Mouse (Mus musculus) midbrain, embryonic 12.5 days (tissue): Measurements from ENCODE around the gene Ctnna3. TPM values are rescaled to one million over a fixed set of nuclear protein-coding genes. Genes with fewer than 3 reads are reported as not detected.

Experiments used
- ATAC-seq: fragments of 200-750 bp; cut with Nextera tagmentation; 2 replicates; pipeline ENCODE4 v1.8.0; 2017; ENCODE audit warnings: low read depth, moderate TSS enrichment, moderate library complexity; ENCODE audit not compliant: low FRiP score
- H3K27ac ChIP-seq: fragments of 300-500 bp; sonication (generic); replicated peaks from 2 replicates; pipeline ENCODE4 v1.5.1; 2016; ENCODE audit warnings: mild to moderate bottlenecking
- H3K27me3 ChIP-seq: fragments of 300-500 bp; sonication (generic); 2 replicates; pipeline ENCODE4 v1.6.1; 2016; ENCODE audit warnings: mild to moderate bottlenecking
- H3K36me3 ChIP-seq: fragments of 300-500 bp; sonication (generic); 2 replicates; pipeline ENCODE4 v1.6.1; 2016
- H3K4me1 ChIP-seq: fragments of 300-500 bp; sonication (generic); 2 replicates; pipeline ENCODE4 v1.6.1; 2016
- H3K4me2 ChIP-seq: fragments of 300-500 bp; sonication (generic); replicated peaks from 2 replicates; pipeline ENCODE4 v1.6.1; 2016; ENCODE audit warnings: mild to moderate bottlenecking, moderate library complexity
- H3K4me3 ChIP-seq: fragments of 300-500 bp; sonication (generic); 2 replicates; pipeline ENCODE4 v1.5.1; 2016; ENCODE audit warnings: mild to moderate bottlenecking
- H3K9ac ChIP-seq: fragments of 300-500 bp; sonication (generic); replicated peaks from 2 replicates; pipeline ENCODE4 v1.6.1; 2016; ENCODE audit warnings: mild to moderate bottlenecking, moderate library complexity
- H3K9me3 ChIP-seq: fragments of 300-500 bp; sonication (generic); 2 replicates; pipeline ENCODE4 v1.6.1; 2016; ENCODE audit warnings: mild to moderate bottlenecking
- WGBS: fragments of 180-500 bp; shearing (Covaris S2); methylation state at CpG from one replicate; pipeline ENCODE4 v1.1.7; 2016; 5-methylcytosine and 5-hydroxymethylcytosine counted together
- polyA plus RNA-seq: library from polyadenylated mRNA; unstranded; fragments of >200 nt; fragmentation: Nextera tagmentation; extraction: Ambion mirVana; gene quantifications from 2 replicates; pipeline ENCODE4 v1.2.1, GENCODE M21; 2016

The Ctnna3 gene
- polyA plus RNA-seq, 1 experiment from 2014 or later: not detected

DNA sequence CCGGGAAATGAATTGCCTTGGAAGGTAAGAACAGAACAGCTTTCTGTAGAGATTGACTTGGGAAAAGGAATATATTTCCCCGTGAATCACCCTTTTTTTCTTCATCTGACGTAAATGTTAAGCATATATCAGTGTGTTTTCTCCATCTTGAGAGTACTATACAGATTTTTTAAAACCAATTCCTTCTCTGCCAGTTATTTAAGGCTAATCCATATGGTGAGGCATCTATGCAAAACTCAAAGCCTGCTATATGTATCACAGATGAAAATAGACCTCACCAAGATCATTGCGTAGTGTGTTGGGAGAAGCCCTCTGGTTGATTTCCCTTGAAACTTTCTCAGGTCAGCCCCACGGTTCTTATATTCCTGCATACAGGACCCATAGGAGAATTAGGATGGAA lies 464.7 kb downstream of the Ctnna3 start:
- 90% methylated on average over 5 of the region's 5 CpGs for WGBS
- Histone ChIP-seq H3K27ac (no peak overlapping the region), H3K36me3 (no peaks in the 10 kb centered on the region), H3K4me1 (no peaks in the 10 kb centered on the region), H3K9ac (no peak overlapping the region), H3K4me2 (no peak overlapping the region), H3K27me3 (no peaks in the 10 kb centered on the region), H3K9me3 (no peaks in the 10 kb centered on the region), H3K4me3 (no peak overlapping the region)
- ATAC-seq: no peak

DNA sequence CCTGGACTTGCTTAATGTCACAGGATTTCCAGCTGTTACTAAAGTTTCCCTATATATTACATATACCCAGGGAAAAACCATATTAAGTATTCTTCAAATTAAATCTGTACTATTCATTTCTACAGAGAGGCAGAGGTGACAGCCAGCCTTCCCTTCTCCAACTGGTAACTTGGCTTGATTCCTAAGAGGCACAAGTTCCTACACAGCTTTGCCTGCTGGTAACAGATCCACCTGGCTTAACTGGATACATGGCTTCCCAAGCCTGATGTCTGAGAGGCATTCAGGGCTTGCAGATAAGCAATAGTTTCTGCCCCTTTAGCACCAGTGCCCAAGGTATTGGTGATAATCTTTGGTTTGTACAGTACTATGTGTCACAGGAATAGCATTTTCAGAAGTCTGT lies 470.0 kb downstream of the Ctnna3 start:
- ATAC-seq: no peak
- H3K4me3 ChIP-seq: no peak overlapping the region

DNA sequence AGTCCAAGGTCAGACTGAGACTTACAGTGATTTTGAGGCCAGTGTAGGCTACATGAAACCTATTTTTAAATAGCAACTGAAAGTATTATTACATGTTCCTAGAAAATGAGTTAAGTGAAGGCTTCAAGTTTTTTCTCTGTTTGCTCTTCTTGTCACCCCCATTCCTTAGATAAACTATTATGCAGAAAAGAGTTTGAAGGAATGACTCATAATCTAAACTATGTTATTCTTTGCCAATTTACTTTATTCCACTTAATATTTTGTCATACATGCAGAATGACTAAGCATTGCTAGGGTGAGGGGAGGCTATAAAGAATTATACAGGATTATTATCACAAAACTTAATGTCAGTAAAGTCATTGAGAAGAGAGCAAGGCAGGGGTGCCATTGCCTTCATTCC lies 479.0 kb downstream of the Ctnna3 start:
- Histone ChIP-seq H3K27ac (no peak overlapping the region), H3K36me3 (no peaks in the 10 kb centered on the region), H3K9me3 (0 out of 2 replicates have a peak, but pooled peaks cover 2% of the 10 kb centered on the region), H3K9ac (no peak overlapping the region), H3K4me1 (no peaks in the 10 kb centered on the region), H3K4me2 (no peak overlapping the region), H3K4me3 (no peak overlapping the region), H3K27me3 (no peaks in the 10 kb centered on the region)
- no peak for ATAC-seq

More for the DNA sequence above, 470.0 kb downstream of the Ctnna3 start:
- no peak overlapping the region for H3K9ac ChIP-seq
- H3K36me3 ChIP-seq: no peaks in the 10 kb centered on the region
- no peaks in the 10 kb centered on the region for H3K4me1 ChIP-seq
- H3K9me3 ChIP-seq: no peaks in the 10 kb centered on the region
- no peaks in the 10 kb centered on the region for H3K27me3 ChIP-seq
- H3K4me2 ChIP-seq: no peak overlapping the region
- H3K27ac ChIP-seq: no peak overlapping the region

DNA sequence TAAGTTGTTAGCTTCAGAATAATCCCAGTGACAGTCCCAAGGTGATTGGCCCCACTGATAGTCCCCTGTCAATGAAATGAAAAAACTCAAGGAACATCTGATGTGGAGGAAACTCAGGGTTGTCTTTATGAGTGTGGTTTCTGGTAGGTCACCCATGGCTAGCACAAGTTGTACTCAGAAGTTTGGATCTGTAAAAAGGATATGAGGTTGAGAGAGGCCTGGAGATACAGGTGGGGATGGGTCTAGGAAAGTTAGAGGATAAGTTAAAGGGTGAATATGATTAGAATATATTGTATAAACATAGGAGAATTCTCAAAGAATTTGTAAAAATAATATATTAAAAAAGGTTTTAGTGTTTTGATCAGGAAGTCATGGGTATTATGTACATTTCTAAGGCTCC lies 497.4 kb downstream of the Ctnna3 start, which contains the start of gene Gm10118:
Gene Gm10118 (minus strand): TSS at position 101 of the 400 bp plus-strand sequence.
- Histone ChIP-seq H3K9ac (no peak within 1 kb of the TSS), H3K9me3 (no peaks in the 10 kb centered on the region), H3K4me1 (peaks cover 2% of the 10 kb centered on the region; the same call in 1 of the 2 replicates), H3K27ac (no peak within 1 kb of the TSS), H3K4me3 (no peak within 1 kb of the TSS), H3K4me2 (no peak within 1 kb of the TSS), H3K36me3 (no peaks in the 10 kb centered on the region), H3K27me3 (no peaks in the 10 kb centered on the region)
- ATAC-seq: no peak

DNA sequence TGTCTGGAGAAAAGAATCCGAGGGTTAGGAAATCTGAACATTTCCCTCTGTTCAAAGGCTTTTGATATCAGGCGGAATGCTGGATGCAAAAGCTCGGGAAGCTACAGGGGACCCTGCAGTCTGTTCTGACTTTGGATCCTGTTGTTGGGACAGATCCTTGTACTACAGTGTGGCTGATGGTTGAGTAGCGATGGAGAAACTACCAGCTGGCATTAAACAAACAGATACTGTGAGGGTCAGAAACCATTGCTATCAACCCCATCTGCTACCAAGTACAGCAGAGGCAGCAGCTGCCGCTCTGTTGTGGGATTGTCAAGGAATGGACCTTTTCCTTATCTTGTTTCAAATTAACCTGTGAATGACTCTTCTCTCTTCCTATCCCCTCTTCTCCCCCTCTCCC lies 504.0 kb downstream of the Ctnna3 start:
- no peaks in the 10 kb centered on the region for H3K9me3 ChIP-seq
- 76% methylated on average over 5 of the region's 5 CpGs for WGBS
- no peak overlapping the region for H3K4me2 ChIP-seq
- H3K27me3 ChIP-seq: no peaks in the 10 kb centered on the region
- no peaks in the 10 kb centered on the region for H3K36me3 ChIP-seq
- H3K4me1 ChIP-seq: peaks cover under 1% of the 10 kb centered on the region; the same call in 1 of the 2 replicates
- ATAC-seq: no peak
- no peak overlapping the region for H3K4me3 ChIP-seq
- H3K9ac ChIP-seq: no peak overlapping the region
- H3K27ac ChIP-seq: no peak overlapping the region

DNA sequence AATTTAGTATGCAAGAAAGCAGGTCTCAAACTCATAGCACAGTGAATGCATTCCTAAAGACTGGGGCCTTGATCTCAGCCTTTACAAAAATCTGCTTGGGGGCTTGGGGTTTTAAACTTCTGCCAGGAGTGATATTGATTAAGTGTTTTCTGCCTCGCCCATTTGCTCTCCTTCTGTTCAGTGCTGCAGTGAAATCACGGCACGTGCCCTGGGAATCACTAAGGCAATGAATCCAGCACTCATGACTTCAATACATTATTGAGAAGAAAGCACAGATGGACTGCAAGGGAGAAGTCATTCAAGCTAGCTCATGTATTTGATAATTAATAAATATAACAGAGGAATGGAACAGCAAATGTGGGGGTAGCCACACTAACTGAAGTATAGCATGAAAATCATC lies 515.6 kb downstream of the Ctnna3 start:
- no peaks in the 10 kb centered on the region for H3K36me3 ChIP-seq
- H3K4me3 ChIP-seq: no peak overlapping the region
- H3K4me2 ChIP-seq: no peak overlapping the region
- H3K27me3 ChIP-seq: no peaks in the 10 kb centered on the region
- H3K4me1 ChIP-seq: no peaks in the 10 kb centered on the region
- no peak overlapping the region for H3K27ac ChIP-seq
- 84% methylated on average over 3 of the region's 3 CpGs for WGBS
- ATAC-seq: no peak
- no peaks in the 10 kb centered on the region for H3K9me3 ChIP-seq
- H3K9ac ChIP-seq: no peak overlapping the region

DNA sequence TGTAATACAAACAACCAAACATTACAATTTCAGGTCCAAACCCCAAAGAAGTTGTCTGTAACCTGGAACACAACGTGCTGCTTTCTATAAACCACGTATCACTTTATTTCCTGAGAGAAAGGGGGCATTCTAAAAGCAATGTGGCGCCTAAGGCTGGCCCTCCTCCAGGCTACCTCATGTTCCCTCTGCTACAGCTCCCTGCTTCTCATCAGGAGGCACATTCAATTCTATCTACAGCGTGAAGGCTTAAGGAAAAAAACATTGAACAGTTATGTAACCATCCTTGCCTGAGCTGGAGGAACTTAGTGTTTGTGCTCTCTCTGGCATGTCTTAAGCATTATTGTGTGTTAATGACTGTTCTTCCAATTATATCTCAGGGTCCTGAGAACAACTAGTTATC lies 517.4 kb downstream of the Ctnna3 start:
- Histone ChIP-seq H3K4me3 (no peak overlapping the region), H3K9ac (no peak overlapping the region), H3K4me2 (no peak overlapping the region), H3K9me3 (no peaks in the 10 kb centered on the region), H3K27me3 (no peaks in the 10 kb centered on the region), H3K27ac (no peak overlapping the region), H3K4me1 (no peaks in the 10 kb centered on the region), H3K36me3 (no peaks in the 10 kb centered on the region)
- no peak for ATAC-seq
- WGBS: 71% methylated on average over 4 of the region's 4 CpGs

DNA sequence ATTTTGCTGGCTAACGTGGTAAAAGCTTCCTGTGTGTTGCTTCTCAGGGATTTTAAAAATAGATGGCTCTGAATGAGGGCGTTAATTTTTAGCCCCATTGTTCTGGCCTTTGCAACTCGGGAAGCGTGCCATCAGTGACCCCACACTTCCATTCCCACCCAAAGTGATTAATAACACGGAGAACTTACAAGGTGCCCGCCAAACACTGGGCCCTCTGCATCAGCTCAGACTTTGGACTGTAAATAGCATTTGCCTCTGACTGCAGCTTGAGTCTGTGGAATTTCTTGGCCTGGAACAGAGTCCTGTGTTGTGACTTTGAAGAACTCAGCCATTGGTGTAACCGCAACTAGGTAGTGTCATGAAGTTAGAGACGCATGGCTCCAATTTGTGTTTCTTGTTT lies 521.0 kb downstream of the Ctnna3 start:
- 77% methylated on average over 8 of the region's 8 CpGs for WGBS
- H3K4me3 ChIP-seq: no peak overlapping the region

DNA sequence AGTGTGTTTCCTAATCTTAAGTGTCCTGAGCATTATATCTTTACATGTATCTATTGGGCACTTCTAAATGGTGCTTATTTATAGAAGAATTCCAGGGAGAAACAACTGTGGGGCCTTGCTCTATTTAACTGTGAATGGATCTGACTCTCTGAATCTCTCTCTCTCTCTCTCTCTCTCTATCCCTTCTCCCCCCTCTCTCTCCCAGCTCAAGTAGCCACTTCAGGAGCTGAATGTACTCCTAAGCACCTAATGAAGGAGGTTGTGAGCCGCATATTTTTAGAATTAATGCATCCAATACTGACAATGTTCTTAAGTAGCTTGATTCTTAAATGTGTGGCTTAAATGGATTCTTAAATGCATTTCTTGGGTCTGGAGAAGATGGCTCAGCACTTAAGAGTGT lies 521.6 kb downstream of the Ctnna3 start:
- H3K4me2 ChIP-seq: no peak overlapping the region

More for the DNA sequence above, 521.0 kb downstream of the Ctnna3 start:
- no peak overlapping the region for H3K9ac ChIP-seq
- H3K4me1 ChIP-seq: 0 out of 2 replicates have a peak, but pooled peaks cover 5% of the 10 kb centered on the region
- H3K27ac ChIP-seq: no peak overlapping the region
- ATAC-seq: no peak
- no peaks in the 10 kb centered on the region for H3K36me3 ChIP-seq
- no peaks in the 10 kb centered on the region for H3K27me3 ChIP-seq
- H3K4me2 ChIP-seq: no peak overlapping the region
- H3K9me3 ChIP-seq: no peaks in the 10 kb centered on the region

DNA sequence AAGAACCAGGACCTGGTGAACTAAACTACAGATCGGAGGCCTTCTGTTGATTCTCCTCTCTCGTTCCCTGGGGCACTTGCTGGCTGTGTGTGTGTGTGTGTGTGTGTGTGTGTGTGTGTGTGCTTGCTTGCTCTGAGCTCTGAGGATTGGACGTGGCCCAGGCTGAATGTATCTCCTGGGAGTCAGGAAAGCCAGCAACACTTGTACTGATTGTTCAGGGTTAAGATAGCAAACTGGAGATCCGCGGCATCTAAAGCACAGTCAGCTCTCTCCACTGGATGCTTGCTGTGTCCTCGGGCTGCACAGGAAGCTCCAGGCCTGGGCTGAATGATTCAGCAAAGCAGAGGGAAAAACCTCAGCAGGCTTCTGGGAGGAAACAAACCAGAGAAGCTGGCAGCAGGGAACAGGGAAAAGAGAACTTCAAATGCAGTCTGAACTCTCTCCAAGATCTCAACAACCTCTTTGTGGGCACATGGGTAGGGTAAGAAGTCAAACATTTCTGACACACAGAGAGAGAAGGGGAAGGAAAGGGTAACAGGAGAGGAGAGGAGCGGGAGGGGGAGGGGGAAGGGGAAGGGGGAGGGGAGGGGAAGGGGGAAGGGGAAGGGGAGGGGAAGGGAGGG lies 524.5 kb downstream of the Ctnna3 start:
- 28% methylated on average over 6 of the region's 7 CpGs for WGBS
- Histone ChIP-seq H3K4me2 (no peak overlapping the region), H3K4me1 (0 out of 2 replicates have a peak, but pooled peaks cover 5% of the 10 kb centered on the region), H3K9ac (no peak overlapping the region), H3K9me3 (no peaks in the 10 kb centered on the region), H3K27me3 (no peaks in the 10 kb centered on the region), H3K27ac (no peak overlapping the region), H3K36me3 (no peaks in the 10 kb centered on the region), H3K4me3 (no peak overlapping the region)
- ATAC-seq: peak; percentile 38; the same call in 1 of the 2 replicates

More for the DNA sequence above, 521.6 kb downstream of the Ctnna3 start:
- no peak overlapping the region for H3K4me3 ChIP-seq
- H3K4me1 ChIP-seq: 0 out of 2 replicates have a peak, but pooled peaks cover 5% of the 10 kb centered on the region
- no peaks in the 10 kb centered on the region for H3K36me3 ChIP-seq
- no peaks in the 10 kb centered on the region for H3K27me3 ChIP-seq
- no peak for ATAC-seq
- 81% methylated on average over 1 of the region's 1 CpGs for WGBS
- H3K9ac ChIP-seq: no peak overlapping the region
- H3K9me3 ChIP-seq: no peaks in the 10 kb centered on the region
- no peak overlapping the region for H3K27ac ChIP-seq

DNA sequence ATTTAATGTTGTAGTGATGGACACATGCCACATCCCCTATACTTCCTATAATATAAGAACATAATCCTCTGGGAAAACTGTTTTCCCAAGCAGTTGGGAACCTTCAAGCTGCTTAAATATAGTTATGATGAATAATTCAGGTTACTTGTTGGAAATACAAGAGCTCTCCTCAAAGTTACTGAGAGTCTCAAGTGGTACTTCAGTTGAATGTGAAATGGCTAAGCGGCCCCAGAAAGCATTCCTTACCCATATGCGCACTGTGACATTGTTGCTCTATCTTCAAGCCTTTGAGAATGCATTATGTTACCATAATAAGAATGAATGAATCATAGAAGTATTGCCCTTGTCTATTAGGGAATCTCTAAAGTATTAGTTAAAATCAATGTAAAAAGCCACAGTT lies 542.4 kb downstream of the Ctnna3 start:
- Histone ChIP-seq H3K4me1 (no peaks in the 10 kb centered on the region), H3K9ac (no peak overlapping the region), H3K27ac (no peak overlapping the region), H3K4me2 (no peak overlapping the region), H3K27me3 (no peaks in the 10 kb centered on the region), H3K36me3 (no peaks in the 10 kb centered on the region), H3K4me3 (no peak overlapping the region), H3K9me3 (no peaks in the 10 kb centered on the region)
- WGBS: 82% methylated on average over 2 of the region's 2 CpGs
- no peak for ATAC-seq

DNA sequence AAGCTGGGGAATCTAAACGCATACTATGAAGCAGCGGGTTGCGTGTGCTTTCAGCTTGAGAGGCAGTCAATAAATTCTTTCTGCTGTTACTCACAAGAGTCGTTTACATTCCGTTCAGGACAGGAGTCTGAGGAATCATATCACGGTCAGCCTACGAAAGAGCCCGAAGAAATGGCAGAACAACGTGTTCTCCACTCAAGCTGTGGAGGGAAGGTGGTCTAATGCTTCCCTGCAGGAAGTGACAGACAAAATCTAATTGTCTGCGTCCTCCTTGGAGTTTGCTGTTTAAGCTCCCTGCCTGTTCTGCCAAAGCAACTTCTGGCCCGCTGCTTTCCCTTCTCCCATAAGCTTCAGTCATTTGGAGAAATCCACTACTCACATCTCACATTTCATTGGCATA lies 548.2 kb downstream of the Ctnna3 start:
- peak; percentile 44 for ATAC-seq
- peak overlapping the region; percentile 16 for H3K4me3 ChIP-seq
- WGBS: 32% methylated on average over 11 of the region's 11 CpGs
- H3K9ac ChIP-seq: peak overlapping the region; percentile 3; the same call in 1 of the 2 replicates
- H3K9me3 ChIP-seq: no peaks in the 10 kb centered on the region
- peaks cover 13% of the 10 kb centered on the region for H3K4me1 ChIP-seq
- no peaks in the 10 kb centered on the region for H3K27me3 ChIP-seq
- no peaks in the 10 kb centered on the region for H3K36me3 ChIP-seq
- H3K4me2 ChIP-seq: peak overlapping the region; percentile 38
- H3K27ac ChIP-seq: peak overlapping the region; percentile 61

DNA sequence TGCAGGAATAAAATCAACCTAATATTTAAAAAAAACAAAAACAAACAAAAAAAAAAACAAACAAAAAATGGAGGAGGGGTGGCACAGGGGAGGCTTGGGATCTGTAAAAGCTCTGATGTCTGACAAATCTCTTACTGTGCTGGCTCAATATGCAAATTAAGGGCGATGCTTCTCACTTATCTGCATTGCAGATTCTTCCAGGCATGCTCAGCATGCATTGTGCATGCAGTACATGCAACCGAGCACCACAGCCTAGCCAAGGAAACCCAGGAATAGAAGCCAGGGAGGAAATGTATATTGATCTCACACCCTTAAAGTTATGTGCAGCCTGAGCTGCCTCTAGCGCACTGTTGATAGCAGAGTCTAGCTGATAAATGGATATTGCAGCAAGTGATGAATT lies 548.6 kb downstream of the Ctnna3 start:
- H3K4me3 ChIP-seq: no peak overlapping the region

More for the DNA sequence above, 548.6 kb downstream of the Ctnna3 start:
- H3K4me2 ChIP-seq: peak overlapping the region; percentile 38; the same call in 1 of the 2 replicates
- peaks cover 13% of the 10 kb centered on the region for H3K4me1 ChIP-seq
- H3K9me3 ChIP-seq: no peaks in the 10 kb centered on the region
- WGBS: 31% methylated on average over 3 of the region's 3 CpGs
- no peaks in the 10 kb centered on the region for H3K27me3 ChIP-seq
- no peak overlapping the region for H3K27ac ChIP-seq
- ATAC-seq: peak; percentile 94
- H3K36me3 ChIP-seq: no peaks in the 10 kb centered on the region
- H3K9ac ChIP-seq: no peak overlapping the region
